Mouse (Mus musculus) bone marrow macrophage, adult 2 months (primary cell): ENCODE data around the gene Fam57b.

Experiments used
- CTCF ChIP-seq: IDR thresholded peaks from 2 replicates; pipeline ENCODE4 v1.5.1; 2012; ENCODE audit warnings: low read depth, mild to moderate bottlenecking, low read length, moderate library complexity
- POLR2A ChIP-seq: IDR thresholded peaks from 2 replicates; pipeline ENCODE4 v1.6.1; 2012; ENCODE audit warnings: mild to moderate bottlenecking, low read depth, low read length, borderline replicate concordance

DNA sequence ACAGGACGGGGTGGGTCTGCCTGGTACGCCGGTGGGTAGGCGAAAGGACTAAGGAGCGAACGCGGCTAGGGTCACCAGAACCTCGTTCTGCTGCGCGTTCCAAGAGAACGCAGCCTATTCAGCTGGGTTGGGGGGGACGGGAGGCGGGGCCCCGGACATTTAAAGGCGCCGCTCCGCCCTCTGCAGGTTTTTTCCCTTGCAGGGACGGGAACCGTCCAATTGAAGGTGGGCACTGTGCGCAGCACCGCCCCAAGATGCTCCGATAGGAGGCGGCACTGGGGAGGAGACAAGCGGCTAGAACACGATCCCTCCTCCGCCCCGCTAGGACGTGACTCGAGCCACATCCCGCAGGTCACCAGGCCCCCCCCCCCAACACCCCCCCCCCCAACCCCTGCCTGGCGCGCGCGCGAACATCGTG is 1.6 kb downstream of the Fam57b start:
- no peak for TF ChIP-seq CTCF
- peak; percentile 59; the same call in 1 of the 2 replicates for TF ChIP-seq POLR2A
